Mouse (Mus musculus) inflammation-experienced regulatory T-cells, adult 6 months (primary cell): ENCODE measurements around the gene Scgb2b26. TPM values are rescaled to one million over a fixed set of nuclear protein-coding genes. Genes with fewer than 3 reads are reported as not detected.
"Not testable (repeated sequence)": the region's sequence is repeated elsewhere in the genome, so short reads cannot be mapped to it uniquely, and the experiment has no call there.

Source experiments
- ATAC-seq: one replicate; pipeline ENCODE4 v1.8.0; 2017
- polyA plus RNA-seq, 3 experiments: library from polyadenylated mRNA; unstranded; fragments of 100-300 nt; shearing (Covaris generic); gene quantifications; one replicate each; pipeline ENCODE4 v1.2.1; 2017

Scgb2b26 gene
- not detected for polyA plus RNA-seq

DNA sequence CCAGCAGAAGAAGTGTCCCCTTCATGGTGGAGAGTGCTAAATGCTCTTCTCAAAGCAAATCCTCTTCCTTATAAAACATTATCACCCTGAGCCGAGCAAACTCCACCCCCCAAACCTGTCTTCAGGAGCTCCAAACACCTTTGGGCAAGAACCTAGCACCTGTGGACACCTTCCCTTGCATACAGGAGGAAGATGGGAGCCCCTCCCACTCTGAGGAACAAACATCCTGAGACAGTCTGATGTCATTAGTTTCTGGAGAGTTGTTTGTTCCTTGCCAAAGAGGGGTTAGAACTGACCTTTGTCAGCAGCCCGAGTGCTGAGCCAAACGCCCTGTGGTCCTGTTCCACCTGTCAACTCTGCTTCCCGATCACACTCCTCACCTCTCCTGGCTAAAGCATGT lies at the start of gene Scgb2b26:
Gene Scgb2b26, minus strand, starts transcription at position 101 of the 400 bp plus-strand sequence.
- ATAC-seq: no peak

DNA sequence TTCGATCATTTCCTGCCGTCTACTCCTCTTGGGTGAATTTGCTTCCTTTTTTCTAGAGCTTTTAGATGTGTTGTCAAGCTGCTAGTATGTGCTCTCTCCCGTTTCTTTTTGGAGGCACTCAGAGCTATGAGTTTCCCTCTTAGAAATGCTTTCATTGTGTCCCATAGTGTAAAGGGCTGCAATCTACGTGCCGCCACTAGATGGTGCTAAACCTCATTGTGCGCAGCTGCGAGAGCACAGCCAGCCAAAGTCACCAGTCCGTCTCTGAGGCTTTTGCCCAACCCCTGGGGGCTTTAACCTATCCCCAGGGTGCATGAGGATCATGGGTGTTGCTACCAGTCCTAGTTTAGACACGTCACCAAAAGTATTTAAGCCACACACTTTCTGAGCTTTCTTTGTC lies 37.4 kb upstream of the Scgb2b26 start:
- ATAC-seq: not testable (repeated sequence)

DNA sequence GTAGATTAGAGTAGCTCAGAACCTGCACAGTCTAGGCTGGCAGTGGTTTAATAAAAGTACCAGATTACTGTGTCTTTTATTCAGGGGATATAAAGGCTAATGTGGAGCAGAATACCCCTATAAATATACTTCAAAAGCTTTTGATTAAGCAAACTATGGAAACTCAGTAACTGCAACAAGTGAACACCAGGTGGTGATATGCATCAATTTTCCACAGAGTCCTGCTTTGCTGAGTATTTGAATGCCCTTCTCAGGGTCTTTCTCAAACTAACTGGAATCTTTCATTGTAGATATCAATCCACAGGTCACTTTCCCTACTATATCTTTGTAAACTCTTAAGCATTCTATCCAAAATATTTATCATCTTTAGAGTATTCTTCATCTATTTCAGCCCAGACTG lies 41.9 kb downstream of the Scgb2b26 start:
- ATAC-seq: no peak

DNA sequence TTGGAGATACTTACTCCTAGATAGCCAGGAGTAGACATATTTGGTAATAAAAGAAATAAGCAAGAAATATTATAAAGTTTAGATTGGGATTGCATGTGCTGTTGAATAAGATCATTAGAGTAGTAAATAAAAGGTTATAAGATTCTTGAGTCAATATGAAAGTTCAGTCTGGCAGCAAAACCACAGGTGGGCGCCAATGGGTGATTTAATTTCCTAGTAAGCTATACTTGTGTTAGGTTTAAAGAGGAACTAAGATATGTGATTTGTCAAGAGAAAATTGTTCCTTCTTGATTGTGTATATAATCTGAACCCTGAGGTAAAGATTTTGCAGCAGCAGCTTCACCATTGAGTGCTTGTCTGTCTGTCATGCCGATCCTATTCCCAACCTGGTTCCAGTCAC lies 44.0 kb downstream of the Scgb2b26 start:
- no peak for ATAC-seq

DNA sequence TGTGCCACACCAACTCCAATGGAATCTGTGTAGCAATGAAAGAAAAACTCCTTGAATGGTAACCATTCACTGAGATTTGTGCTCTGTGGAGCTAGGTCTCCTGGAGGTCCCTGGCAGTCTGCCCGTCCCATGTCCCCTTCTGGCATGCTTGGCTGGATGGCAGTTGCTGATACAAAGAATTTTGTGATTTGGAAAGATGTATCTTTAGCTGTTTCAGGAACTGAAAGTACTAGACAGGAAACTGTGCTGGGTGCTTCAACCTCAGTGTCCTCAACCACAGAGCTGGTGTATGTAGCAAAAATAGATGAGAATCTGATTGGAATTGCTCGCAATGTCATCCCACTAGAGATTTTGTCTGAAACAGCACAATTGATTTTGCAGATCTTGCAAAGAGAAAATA lies 44.8 kb downstream of the Scgb2b26 start:
- no peak for ATAC-seq

Other genes with a start within 250 kb of the Scgb2b26 start
- gene Scgb2b24, start 205.7 kb downstream of the Scgb2b26 start, polyA plus RNA-seq: not detected
- gene Scgb1b24, start 201.2 kb downstream of the Scgb2b26 start, polyA plus RNA-seq: not detected
- not detected for gene Scgb2b27, start 68.9 kb upstream of the Scgb2b26 start, polyA plus RNA-seq
- gene Scgb1b27, start 76.4 kb upstream of the Scgb2b26 start, polyA plus RNA-seq: not detected
- gene Scgb1b30, start 150.4 kb upstream of the Scgb2b26 start, polyA plus RNA-seq: not detected
- gene Wtip, start 188.2 kb upstream of the Scgb2b26 start, polyA plus RNA-seq: not detected
- gene Uba2, start 224.6 kb upstream of the Scgb2b26 start, polyA plus RNA-seq: 10 to 100 TPM; 74.4 to 98.1 (median 87.7) TPM